Mouse (Mus musculus) lung, adult 18-20 months (tissue): ENCODE data around the gene Smox.

ENCODE experiments used
- DNase-seq, 2 experiments: peaks; one replicate each; pipeline ENCODE4 v3.0.0; 2022; ENCODE audit warnings: mixed read lengths in 2 of 2

Gene Smox

GRCm38 (mm10) chr2:131486046-131486445 is 5.2 kb upstream of the Smox start:
- no peak for DNase-seq

- no peak for DNase-seq
Observed at GRCm38 (mm10) chr2:131487337-131487736, 4.0 kb upstream of the Smox start.

- DNase-seq = no peak
Observed at GRCm38 (mm10) chr2:131488261-131488660, 3.0 kb upstream of the Smox start.

GRCm38 (mm10) chr2:131488870-131489269 is 2.4 kb upstream of the Smox start:
- DNase-seq = no peak

GRCm38 (mm10) chr2:131489591-131489990 is 1.7 kb upstream of the Smox start:
- no peak for DNase-seq

- DNase-seq = peak; percentile 84 to 88
Observed at GRCm38 (mm10) chr2:131491707-131492595, 655 bp downstream of the Smox start.

- DNase-seq = no peak
Observed at GRCm38 (mm10) chr2:131492596-131493139, 1.4 kb downstream of the Smox start.

- DNase-seq = no peak
Observed at GRCm38 (mm10) chr2:131493446-131493845, 2.1 kb downstream of the Smox start.

- DNase-seq = no peak
Observed at GRCm38 (mm10) chr2:131495256-131495655, 4.0 kb downstream of the Smox start.

- DNase-seq = no peak
Observed at GRCm38 (mm10) chr2:131496125-131496820, 5.0 kb downstream of the Smox start.

- no peak for DNase-seq
Observed at GRCm38 (mm10) chr2:131497224-131497856, 6.0 kb downstream of the Smox start.

- no peak for DNase-seq
Observed at GRCm38 (mm10) chr2:131498219-131498618, 6.9 kb downstream of the Smox start.

GRCm38 (mm10) chr2:131499290-131499845 is 8.1 kb downstream of the Smox start:
- DNase-seq = no peak

- DNase-seq = no peak
Observed at GRCm38 (mm10) chr2:131501886-131502285, 10.6 kb downstream of the Smox start.

GRCm38 (mm10) chr2:131502561-131502960 is 11.3 kb downstream of the Smox start:
- DNase-seq = no peak

GRCm38 (mm10) chr2:131505431-131505830 is 14.1 kb downstream of the Smox start:
- DNase-seq = no peak

- DNase-seq = no peak
Observed at GRCm38 (mm10) chr2:131506358-131506757, 15.1 kb downstream of the Smox start.

- no peak for DNase-seq
Observed at GRCm38 (mm10) chr2:131508501-131508900, 17.2 kb downstream of the Smox start.

GRCm38 (mm10) chr2:131509671-131510313 is 18.5 kb downstream of the Smox start:
- DNase-seq = peak; percentile 76 to 82

GRCm38 (mm10) chr2:131510531-131510930 is 19.2 kb downstream of the Smox start:
- no peak for DNase-seq

- no peak for DNase-seq
Observed at GRCm38 (mm10) chr2:131513477-131513876, 22.2 kb downstream of the Smox start.

- no peak for DNase-seq
Observed at GRCm38 (mm10) chr2:131514055-131514621, 22.8 kb downstream of the Smox start.
